Mouse (Mus musculus): ENCODE results near the gene Reln.

Reln gene

DNA sequence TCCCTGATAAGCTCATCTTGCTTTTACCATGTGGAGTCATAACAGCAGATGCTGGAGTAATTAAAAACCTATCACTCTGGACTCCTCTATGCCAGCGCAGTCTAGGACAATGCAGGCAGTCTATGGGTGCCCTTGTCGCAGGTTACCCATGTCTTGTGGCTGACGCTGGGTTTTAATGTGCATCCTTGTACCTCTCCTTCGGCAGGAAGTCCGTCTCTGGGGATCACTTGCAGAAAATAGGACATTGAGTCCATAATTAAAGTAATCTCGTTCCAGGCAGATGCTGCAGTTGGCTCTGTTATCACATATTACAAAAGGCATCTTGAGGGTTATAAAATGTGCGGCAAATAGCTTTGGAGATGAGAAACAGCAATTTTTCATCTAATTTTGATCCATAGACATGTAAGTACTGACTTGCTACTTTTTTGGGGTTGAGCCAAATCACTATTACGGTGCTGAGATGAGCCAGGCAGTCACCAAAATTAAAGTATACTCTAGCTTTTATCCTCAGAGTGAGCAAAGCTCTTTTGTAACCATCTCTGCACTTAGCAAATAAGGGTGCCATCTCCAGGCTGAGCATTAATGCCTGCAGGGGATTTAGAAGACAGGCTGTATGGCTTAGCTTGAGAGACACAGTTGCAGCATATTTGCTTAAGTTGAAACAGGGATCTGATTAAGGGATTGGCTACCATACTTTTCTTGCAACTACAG lies 136.0 kb downstream of the Reln start:
- DNase-seq: no peak

- DNase-seq: no peak
Observed at GRCm38 (mm10) chr5:22197926-22198325, 146.6 kb downstream of the Reln start.

DNA sequence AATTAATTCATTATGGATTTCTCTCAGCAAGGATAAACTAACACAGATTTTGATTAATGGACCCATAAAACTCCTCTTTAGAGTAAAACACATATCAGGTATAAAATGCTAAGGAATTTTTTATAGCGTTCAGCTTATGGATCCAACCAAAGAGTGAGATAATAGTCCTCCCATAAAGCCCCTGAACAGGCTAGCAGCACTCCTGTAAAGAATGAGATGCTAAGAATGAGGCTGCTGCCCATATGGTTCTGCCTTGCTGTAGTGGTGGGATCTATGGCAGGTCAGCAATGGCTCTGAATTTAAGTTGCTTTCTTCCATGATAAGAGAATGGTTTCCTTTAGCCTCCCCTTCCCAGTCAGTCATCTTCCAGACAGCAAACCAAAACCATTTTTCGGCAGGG lies 147.6 kb downstream of the Reln start:
- no peak for DNase-seq

DNA sequence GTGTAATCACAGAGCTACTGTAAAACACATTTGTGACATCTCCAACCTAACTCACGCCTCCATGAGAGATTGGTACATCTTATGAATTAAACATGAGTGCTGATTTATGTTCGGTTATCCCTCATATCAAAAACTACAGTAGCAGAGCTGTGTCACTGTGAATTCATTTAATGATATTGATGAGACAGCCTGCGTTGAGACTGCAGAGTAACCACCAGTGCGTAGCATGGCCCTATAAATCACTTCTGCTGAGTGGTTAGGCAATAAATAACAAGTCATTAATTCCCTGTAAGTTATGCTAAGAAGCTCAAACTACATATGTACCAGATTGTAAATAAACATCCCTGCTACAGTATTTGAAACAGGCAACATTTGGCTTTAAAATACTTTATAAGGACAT lies 148.0 kb downstream of the Reln start:
- DNase-seq: no peak

GRCm38 (mm10) chr5:22195352-22195941 lies 149.1 kb downstream of the Reln start:
- no peak for DNase-seq

DNA sequence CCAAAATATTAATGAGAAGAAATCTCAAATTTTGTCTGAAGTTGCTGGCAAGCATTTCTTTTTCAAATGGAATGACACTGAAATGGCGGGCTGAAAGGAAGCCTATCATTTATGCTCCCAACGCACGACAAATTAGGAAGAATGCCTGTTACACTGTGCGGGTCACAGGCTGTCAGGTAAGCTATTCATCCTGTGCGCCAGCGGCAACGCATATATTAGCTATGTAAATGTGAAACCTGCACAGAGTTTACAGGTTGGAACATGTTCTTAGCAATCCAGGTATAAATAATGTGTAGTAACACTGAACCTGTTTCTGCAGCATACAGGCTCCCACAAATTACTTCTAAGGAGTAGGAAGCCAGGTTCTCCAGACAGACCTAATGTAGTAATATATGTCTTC lies 152.7 kb downstream of the Reln start:
- DNase-seq: no peak

GRCm38 (mm10) chr5:22190333-22190732 lies 154.2 kb downstream of the Reln start:
- no peak for DNase-seq

DNA sequence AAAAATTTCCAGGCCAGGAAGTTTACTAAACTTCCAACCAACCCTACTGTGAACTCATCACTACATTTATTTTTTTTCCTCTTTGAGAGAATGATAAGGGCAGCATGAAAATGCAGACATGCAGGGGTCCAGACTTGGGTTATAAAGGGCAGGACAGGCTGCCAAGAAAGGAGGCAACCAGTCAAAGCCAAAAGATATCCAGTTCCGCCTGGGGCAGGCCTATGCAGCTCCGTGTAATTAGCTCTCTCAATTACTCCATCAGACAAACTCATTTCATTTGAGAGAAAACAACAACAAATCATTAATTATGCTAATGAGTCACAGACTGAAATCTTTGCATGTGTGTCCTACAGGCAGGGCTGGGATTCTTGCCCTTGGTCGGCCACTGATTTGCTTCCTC lies 156.9 kb downstream of the Reln start:
- DNase-seq: no peak

DNA sequence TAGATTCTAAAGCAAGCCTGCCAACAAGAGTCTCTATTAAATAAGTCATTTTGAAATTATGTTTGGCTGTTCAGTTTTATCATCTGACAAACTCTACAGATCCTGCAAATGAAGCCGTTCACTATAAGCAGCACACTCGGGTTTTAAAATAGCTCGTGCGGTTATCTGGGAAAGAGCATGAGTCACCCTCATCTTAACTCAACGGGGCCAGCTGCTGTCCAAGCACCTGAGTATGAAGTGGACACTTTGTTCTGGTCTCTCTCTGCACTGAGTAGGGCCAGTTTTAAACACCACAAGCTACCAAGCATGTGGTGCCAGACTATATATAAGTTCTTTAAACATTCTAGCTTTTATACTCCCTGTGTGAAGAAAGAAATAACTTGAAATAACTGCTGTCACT lies 168.0 kb downstream of the Reln start:
- no peak for DNase-seq

DNA sequence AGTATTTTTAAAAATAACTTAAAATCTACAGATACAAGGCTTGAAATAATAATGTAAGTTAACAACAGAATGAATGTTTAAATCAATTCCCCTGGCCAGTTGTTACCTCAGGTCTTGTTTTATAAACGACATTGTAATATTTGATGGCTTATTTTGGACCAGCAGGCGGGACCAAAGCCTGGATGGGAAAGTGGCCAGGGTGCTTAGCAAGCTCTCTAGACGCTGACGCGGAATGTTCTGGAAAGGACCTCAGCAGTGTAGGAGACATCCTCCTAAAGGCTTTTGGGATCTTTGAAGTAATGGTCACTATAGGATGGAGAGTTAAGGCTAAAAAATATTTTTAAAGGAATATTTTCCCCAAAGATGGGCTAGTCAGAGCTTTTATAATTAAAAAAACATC lies 173.2 kb downstream of the Reln start:
- DNase-seq: no peak

DNA sequence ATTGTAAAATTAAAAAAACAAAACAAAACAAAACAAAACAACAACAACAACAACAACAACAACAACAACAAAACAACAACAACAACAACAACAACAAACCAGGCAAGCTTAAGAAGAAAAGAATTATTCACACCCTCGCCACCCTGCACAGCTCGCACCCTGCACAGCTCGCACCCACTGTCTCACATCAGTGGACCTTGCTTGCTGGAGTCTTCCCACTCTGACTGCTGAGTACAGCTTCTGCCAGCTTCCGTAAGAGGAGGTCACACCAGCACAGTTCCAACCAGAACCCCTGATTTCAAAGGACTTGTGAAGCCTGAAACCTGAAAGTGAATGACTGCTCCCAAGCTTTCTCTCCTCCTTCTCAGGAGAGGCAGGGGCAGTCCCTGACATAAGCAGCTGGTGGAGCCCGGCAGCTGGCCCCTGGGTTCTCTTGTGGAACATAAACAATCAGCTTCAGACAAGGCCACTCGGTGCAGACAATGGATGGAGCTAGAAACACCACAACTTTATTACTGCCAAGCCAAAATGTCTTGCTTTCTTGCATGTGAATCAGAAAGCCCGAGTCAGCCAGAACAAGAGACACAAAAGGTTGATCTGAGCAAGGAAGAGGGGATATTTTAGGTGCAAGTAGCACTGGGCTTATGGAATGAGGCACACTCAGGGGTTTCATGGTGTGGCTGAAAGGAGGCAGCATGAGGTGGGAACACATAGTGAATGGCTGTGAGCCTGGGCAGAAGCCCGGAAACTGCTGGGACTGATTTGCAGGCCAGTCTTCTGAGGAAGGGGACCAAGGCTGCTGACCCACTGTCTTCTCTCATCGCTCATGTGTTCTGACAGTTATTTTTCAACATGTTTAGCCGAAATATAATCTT lies 180.2 kb downstream of the Reln start:
- no peak for DNase-seq

DNA sequence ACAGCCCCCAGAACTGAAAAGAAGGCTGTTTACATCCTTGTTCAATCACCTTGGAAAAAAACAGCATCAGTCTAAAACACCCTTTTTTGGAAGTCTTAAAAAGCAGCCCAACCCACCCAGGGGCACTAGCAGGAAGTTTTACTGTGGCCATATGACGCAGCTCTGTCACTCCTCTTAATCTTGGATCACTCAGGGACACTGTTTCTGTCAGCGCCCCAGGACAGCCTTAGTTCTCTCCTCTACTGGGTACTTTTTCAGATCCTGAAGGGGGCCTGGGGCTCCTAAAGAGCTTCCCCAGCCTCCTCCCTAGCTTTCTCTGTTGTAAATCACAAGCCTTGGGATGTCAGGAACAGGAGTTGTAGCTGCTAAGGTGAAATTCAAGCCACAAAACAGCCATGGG lies 183.6 kb downstream of the Reln start:
- DNase-seq: no peak

- no peak for DNase-seq
Observed at GRCm38 (mm10) chr5:22158754-22159153, 185.7 kb downstream of the Reln start.

DNA sequence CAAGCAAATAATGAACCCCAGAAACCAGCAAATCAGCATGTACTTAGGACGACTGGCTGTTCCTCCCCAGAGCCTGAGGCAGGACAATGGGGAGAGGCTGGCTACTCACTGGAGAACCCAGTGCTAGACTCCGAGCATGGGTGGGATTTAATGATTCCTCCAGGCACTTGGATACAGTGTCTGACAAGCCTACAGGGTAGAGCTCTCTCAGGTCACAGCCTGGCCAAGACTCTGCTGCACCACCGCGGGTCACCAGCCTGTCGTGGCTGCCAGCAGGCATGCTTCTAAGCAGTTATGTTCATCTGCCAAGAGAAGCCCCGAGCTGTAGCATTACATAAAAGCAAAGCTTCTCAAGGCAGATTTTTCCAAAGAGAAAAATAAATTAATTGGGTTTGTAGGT lies 190.9 kb downstream of the Reln start:
- no peak for DNase-seq

- DNase-seq: no peak
Observed at GRCm38 (mm10) chr5:22141821-22142220, 202.7 kb downstream of the Reln start.

DNA sequence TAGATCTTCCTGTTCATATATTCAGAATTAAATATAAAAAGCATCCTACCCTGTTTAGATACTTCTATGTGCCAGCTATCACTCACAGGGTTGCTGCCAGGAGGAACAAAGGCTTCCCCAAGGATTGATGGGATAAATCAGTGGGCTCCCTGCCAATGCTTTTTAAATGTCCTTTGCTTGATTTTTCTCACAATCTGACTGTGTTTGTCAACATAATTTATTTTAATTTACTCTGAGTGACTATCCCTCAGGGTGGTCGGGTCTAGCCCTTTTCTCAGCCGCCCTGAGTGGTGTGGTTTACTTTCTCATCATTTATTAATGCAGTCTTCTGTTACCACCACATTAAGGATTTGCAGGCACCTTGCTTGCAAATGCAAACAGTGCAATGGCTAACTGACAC lies 205.5 kb downstream of the Reln start:
- DNase-seq: no peak

DNA sequence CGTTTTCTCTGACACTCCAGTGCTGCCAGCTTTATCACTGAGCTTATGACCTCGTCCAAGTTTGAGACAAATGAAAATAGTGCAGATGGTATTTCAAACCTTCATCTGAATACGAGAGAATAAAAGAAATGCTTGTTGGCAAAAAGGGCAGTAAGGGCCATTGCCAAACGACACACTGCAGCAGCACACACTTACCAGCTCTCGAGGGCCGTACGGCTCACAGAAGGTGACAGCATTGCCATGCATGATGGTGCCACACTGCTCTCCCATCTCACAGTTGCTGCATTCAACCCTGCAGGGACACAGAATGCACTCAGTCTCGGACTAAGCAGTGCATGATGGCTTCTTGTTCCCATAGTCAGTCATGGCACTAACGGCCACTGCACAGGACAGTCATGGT lies 210.1 kb downstream of the Reln start:
- DNase-seq: no peak

- no peak for DNase-seq
Observed at GRCm38 (mm10) chr5:22131730-22132522, 212.6 kb downstream of the Reln start.

DNA sequence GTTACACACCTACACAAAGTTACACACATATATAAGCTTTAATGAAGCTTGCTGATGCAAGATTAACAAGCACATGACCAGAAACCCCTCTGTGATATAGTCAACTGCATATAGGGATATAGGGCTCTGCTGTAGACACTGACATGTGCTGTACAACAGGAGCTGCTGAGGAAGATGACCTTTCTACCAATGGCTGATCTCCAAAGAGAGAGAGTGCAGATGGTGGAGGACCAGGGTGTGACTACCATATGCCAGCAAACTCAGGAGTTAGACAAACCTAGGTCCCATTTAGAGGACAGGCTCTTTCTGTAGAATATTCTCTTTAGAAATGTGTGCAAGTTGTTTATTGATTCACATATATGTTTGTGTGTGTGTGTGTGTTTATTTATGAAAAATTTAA lies 216.9 kb downstream of the Reln start:
- DNase-seq: no peak

- no peak for DNase-seq
Observed at GRCm38 (mm10) chr5:22119296-22119695, 225.2 kb downstream of the Reln start.

GRCm38 (mm10) chr5:22118456-22118855 lies 226.0 kb downstream of the Reln start:
- no peak for DNase-seq

DNA sequence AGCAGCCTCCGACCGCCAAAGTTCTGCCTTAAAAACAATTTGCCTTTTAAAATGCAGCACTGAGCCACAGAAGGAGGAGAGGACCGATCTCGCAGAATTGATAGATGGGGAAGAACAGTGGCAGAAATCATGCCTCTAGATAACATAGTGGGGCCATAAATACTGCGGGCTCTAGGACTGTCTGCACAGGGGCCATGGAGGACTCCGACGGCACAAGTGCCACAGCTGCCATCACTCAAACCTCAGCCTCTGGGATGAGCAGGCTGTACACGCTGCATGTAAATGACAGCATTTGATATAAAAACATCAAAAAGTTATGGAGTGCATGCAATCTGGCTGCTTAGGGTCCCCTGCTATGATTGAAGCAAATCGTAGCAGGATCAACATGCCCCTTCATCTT lies 227.6 kb downstream of the Reln start:
- no peak for DNase-seq

DNA sequence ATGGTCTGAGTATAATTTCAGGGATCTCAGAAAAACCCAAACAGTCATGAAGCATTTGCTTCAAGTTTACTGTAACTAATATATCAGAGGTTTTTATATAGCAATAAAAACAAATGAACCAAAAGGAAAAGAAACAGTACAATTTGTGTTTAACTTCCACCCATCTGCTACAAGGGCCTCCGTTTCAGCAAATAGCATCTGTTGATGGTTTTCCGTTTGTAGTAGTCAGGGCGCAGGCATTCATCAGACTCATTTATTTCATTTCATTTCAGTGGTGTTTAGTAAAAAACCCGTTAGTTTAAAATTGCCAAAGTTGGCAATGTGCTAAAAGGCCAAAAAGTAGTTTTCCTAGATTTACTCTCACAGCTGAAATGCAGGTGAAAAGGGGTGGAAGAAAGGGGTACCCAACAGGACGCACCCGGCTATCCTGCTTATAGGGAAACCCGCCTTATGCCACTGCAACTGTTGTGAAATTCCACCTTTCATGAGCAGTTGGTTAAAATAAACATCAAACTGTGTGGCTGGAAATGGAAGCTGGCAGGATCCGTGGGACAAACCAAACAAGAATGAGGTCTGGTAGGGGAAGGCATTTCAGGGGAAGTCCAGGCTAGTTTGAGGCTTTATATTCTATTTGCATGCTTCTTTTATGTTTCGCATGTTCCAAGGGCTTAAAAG lies 237.6 kb downstream of the Reln start:
- no peak for DNase-seq
